Mouse (Mus musculus) hindlimb bud, embryonic 11.5 days (tissue): Measurements from ENCODE around the gene Syt3.

Source experiments
- DNase-seq: peaks from one replicate; pipeline ENCODE4 v3.0.0-alpha.2; 2012; ENCODE audit warnings: low read depth, low spot score; ENCODE audit errors: extremely low spot score

Gene Syt3

DNA sequence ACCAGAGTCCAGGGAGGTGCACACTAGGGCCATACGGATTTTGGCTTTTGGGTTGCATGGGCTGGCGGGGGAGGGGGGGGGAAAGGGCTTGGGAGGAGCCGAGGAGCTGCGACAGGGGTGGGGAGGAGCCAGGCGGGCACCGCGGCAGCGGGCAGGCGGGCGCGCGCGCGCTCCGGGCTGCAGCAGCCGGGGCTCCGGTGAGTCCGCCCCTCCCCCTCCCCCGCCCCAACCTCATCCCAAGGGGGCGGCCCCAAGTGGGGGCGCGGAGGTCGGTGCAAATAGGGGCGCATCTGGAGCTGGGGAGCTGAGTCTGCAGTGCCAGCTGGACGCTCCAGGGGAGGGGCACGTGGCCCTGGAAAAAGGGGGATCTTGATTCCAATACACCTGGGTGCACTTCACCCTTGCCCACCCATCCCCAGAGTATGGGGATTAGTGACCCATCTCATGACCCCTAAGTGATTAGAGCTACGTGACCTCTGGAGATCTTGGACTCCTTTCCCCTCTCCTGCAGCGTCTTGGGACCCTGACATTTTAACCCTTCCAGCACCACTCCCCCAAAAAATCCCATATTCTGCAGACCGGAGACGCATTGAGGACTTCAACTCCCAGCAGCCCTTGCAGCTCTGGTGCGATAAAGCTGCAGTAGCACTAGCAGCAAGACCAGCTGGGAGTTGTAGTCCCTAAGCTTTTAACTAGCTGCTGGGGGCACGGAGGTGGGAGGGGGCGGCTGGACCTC is at the start of gene Syt3:
Gene Syt3 (plus strand): TSS at position 123 of the 736 bp plus-strand sequence.
- no peak for DNase-seq

DNA sequence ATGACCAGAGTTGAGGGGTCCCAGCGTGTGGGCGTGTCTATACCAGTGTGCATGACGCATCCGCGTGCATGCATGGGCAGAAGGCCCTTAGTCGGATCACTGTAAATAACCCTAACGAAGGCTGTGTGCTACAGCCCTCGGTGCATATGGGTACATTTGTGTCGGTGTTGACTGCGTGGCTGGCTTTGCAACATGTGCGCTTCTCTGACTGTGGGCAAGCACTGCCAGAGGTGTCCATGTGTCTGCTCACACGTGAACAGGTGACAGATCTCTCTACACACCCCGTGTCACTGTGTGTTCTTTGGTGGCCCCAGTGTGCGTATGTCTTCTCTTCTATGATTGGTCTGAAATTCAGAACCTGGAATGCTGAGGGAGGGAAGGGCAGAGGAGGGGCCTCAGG is 49.8 kb upstream of the Syt3 start:
- DNase-seq = no peak

DNA sequence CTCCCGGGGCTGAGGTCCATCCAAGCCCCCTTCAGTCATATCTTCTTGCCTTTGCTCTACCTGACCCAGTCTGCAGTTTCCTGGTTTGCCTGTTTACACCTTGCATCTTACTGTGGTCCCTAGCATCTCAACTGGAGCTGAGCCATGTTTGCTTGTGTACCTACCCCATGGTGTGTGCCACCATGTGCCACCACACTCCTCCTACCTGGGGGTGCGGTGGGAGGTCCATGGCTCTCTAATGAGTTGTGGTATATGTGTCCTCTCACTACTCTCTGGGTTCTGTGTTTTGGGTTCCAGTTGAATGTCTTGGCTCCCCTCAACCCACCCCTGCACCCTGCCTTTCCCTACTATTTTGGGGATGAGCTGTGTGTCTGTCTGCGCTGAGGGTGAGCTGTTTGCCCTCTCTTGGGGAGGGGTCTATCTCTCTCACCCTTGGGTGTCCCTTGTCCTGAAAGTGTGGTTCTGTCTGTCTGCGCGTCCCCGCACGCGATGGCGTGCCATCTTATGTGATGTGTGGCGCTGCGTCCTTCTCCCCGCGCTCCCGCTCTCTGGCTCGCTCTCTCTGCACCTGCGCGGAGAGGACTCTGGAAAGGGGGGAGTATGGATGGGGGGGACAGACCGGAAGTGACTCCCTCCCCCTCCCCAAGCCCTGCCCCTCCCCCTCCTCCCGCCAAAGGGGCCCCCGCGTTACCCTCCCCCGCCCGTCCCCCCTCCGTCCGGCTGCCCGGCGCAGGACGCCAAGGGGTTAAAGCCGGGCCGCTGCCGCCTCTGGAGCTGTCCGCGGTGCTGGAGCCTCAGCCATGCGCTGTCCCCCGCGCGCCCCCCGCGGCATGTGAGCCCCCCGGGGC is 48.6 kb upstream of the Syt3 start:
- DNase-seq = no peak

DNA sequence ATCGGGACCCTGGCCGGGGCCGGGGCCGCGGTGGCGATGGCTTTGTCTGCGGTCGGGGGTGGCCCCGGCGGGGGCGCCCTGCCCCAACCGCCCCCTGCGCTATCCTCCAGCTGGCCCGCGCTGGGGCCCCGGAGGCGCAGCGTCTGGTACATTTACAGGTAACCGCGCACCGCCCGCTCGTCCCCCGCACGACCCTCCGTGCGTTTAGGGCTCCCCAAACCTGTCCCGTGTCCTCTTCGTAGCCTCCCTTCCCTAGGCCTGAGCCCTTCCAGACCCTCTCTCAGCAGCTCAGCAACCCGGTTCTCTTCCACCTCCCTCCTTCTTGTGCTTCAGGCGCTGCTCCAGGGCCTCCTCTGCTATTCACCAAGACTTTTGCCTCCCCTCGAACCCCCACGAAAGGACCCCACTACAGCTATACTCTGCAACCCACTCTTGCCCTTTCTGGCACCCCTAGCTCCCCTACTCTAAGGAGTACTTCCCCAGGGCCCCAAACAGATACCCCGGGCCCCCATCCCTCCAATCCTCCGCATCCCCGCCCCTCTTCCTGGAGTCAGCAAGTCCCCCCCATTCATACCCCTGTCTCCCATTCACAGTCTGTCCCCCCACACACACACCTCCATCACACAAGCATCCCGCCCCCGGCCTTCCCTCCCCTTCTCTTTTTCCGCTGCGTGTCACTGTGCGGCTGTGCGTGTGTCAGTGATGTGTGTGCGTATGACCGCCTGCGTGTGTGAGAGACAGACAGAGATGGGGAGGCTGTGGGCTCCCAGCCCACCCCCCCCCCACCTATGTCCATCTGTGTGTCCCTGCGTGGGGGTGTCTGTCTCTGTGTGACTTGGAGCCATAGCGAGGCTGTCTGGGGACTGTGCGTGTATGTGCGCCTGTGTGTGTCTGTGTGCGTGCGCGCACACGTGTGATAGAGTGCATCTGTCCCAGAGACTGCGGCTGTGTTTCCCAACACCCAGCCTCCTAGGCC is 47.6 kb upstream of the Syt3 start:
- DNase-seq = no peak

DNA sequence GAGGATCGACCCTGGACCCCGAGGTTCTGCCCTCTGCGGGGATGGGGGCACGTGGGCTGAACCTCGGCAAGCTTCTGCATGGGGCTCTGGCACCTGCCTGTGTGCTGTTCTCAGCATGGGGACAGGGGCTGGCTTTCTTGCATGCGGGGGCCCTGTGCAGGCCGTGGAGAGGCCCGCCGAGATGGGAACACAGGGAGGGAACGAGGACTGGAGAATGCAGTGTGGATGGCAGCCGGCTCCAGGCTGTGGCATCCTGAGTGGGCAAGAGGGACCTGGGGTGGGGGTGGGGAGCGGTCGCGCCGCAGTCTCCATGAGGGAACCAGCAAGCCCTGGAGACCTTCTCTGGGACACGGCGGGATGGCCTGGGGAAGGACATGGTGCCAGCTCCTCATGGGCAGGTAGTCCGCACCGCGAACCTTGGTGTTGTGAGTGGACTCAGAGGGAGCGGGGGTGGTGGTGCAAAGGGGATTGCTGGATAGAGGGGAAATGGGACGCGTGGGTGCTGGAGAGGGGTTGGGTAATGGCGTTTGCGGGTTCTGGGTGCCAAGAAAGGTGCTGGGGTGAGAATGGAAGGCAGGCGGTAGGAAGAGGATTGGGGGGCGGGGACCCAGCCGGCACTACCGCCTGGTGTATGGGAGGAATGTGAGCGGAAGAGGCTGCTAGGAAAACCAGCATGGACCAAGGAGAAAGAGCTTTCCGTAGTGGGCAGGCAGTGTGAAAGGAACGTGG is 46.6 kb upstream of the Syt3 start:
- no peak for DNase-seq

DNA sequence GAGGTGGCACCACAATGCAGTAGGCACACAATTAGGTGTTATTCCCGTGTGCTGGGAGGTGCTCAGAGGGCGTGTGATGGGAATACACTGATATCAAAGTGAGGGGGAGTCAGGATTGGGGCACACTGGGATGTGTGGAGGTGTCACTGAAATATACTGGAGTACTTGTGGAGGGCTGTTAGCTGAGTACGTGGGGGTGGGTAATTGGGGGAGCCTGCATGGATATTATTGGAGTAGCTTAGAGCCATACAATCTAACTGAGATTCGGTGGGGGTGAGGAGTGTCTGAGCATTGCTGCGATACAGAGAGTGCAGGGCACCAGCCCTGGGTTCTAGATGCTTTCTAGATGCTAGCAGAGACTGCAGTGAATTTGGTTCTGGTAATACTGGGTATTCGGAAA is 43.7 kb upstream of the Syt3 start:
- DNase-seq = no peak

DNA sequence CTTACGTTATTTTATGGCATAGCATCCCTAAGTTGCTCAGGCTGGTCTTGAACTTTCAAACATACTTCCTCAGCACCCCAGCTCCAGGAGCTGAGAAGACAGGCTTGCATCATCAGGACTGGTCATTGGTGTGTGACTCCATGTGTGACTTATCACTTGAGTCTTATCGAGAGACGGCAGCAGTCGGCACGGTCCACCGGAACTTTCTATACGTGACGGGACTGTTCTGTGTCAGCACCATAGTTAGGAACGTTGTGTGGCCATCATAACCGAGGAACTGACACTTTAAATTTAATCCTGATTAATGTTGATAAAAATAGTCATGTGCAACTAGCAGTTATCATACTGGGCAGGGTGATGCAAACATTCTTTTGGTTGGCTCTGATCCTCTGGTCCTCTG is 42.8 kb upstream of the Syt3 start:
- no peak for DNase-seq

DNA sequence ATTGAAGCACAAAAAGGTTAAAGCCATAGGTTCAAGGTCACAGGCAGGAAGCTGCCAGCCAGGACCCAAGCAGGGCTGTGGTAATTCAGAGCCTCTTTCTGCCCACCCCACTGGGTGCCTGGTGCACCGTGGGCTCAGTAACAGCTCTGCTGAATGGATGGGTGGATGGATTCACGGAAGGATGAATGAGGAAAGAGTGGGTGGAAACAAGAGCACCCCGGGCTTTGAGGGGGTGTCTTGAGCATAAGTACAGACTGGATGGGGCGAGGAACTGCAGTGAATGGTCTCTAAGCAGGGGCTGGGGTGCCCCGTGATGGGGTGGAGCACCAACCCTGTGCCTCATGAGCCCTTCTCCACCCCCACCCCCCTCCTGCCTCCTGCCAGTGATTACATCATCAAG is 42.2 kb upstream of the Syt3 start:
- no peak for DNase-seq

DNA sequence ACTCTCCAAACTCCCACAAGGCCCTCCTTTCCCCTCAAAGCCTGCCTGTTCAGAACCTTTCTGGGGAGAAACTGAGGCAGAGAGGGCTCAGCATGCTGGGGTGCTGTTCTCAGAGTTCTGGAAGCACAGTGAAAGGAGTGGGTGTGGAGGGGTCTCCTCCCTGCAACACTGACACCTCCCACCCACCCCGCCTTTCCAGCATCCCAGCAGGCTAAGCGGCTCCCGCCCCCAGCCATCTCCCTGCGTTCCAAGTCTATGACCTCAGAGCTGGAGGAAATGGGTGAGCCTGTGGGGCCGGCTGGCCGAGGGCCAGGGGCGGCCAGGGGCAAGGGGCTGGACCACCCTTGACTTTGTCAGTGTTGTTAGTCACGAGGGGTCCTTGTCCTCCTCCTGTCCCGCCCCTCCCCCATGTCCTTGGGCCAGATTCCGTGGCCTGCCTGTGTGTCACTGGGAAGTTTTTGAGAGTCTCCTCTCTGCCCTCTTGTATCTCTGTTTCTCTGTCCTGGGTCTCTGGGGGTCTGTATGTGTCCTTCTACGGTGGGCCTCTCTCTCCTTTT is 40.4 kb upstream of the Syt3 start:
- DNase-seq = no peak

DNA sequence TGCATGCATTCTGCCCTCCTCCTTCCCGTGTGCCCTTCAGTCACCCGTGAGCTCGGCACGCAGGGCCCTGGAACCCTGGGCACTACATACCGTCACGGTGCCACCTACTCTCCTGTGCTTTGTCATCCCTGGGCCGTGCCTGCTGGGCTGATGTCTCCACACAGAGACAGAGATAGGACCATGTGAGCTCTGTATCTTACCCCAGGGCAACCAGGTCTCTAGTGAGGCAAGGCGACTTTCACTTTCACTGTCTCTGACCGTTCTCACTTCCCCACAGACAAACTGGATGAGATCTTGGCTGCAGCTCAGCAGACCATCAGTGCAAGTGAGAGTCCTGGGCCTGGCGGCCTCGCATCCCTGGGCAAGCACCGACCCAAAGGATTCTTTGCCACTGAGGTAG is 39.3 kb upstream of the Syt3 start:
- no peak for DNase-seq

DNA sequence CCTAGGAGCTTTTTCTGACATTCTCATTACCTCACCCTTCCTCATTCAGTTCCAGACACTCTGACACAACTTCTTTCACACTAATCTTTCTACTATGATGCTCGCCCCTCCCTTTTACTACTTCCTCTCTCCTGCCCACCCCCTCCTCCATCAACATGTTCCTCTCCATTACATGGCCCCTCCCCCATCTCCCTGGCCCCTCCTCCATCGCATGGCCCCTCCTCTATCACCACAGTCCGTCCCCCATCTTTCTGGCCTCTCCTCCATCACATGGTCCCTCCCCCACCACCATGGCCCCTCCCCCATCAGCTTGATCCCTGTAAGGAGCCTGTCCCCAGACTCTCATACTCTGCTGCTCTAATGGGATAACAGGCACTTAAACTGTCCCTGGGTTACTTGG is 34.9 kb upstream of the Syt3 start:
- no peak for DNase-seq

DNA sequence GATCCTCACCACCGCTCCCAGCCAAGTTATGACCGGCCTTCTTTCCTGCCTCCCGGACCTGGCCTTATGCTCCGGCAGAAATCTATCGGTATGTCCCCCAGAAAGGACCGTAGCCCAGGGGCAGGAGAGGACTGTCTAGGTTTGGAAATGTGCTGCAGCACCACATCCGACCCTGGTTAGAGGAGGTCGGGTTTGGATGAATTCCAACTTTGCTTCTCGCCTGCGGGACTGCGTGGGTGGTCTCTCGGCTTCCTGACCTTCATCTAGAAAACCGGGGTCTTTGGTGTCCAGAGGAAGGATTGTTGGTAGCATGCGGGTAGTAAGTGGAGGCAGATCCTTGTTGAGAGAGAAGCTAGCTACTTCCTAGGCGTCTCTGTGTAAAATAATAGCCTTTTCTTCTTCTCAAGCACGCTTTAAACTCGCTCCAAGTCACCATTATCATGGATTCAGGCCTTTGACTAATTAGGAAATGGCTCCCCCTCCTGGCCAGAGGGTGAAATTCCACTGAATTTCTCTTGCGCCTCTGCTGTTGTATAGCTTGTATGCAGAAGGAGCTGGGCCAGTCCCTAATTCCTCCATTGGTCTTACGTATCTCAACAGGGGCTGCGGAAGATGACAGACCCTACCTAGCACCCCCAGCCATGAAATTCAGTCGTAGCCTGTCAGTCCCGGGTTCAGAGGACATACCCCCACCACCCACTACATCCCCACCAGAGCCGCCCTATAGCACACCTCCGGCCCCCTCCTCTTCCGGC is 32.8 kb upstream of the Syt3 start:
- DNase-seq = peak; percentile 93

DNA sequence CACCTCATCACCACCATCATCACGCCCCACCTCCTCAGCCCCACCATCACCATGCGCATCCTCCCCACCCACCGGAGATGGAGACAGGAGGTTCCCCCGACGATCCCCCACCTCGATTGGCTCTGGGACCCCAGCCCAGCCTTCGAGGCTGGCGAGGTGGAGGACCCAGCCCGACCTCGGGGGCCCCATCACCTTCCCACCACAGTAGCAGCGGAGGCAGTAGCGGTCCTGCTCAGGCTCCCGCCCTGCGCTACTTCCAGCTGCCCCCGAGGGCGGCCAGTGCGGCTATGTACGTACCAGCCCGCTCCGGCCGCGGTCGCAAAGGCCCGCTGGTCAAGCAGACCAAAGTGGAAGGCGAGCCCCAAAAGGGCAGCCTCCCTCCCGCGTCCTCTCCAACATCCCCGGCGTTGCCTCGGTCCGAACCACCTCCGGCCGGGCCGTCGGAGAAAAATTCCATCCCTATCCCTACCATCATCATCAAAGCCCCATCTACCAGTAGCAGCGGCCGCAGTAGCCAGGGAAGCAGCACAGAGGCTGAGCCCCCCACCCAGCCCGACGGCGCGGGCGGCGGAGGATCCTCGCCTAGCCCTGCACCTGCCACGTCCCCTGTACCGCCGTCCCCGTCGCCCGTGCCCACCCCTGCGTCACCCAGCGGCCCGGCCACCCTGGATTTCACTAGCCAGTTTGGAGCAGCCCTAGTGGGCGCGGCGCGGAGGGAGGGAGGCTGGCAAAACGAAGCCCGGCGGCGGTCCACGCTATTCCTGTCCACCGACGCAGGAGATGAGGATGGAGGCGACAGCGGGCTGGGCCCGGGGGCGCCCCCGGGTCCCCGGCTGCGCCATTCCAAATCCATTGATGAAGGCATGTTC is 31.8 kb upstream of the Syt3 start:
- DNase-seq = no peak

DNA sequence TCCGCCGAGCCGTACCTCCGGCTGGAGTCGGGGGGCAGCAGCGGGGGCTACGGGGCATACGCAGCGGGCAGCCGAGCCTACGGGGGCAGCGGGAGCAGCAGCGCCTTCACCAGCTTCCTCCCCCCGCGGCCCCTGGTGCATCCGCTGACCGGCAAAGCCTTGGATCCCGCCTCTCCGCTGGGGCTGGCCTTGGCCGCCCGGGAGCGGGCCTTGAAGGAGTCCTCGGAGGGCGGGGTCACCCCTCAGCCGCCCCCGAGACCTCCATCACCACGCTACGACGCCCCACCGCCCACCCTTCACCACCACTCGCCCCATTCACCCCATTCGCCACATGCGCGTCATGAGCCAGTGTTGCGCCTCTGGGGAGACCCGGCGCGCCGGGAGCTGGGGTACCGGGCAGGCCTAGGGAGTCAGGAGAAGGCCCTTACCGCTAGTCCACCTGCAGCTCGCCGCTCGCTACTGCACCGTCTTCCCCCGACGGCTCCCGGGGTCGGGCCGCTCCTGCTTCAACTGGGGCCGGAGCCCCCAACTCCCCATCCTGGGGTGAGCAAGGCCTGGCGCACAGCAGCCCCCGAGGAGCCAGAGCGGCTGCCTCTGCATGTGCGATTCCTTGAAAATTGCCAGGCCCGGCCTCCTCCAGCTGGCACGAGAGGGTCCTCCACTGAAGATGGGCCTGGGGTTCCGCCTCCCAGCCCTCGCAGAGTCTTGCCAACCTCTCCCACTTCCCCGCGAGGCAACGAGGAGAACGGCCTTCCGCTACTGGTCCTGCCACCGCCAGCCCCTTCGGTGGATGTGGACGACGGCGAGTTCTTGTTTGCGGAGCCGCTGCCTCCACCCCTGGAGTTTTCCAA is 30.9 kb upstream of the Syt3 start:
- no peak for DNase-seq

DNA sequence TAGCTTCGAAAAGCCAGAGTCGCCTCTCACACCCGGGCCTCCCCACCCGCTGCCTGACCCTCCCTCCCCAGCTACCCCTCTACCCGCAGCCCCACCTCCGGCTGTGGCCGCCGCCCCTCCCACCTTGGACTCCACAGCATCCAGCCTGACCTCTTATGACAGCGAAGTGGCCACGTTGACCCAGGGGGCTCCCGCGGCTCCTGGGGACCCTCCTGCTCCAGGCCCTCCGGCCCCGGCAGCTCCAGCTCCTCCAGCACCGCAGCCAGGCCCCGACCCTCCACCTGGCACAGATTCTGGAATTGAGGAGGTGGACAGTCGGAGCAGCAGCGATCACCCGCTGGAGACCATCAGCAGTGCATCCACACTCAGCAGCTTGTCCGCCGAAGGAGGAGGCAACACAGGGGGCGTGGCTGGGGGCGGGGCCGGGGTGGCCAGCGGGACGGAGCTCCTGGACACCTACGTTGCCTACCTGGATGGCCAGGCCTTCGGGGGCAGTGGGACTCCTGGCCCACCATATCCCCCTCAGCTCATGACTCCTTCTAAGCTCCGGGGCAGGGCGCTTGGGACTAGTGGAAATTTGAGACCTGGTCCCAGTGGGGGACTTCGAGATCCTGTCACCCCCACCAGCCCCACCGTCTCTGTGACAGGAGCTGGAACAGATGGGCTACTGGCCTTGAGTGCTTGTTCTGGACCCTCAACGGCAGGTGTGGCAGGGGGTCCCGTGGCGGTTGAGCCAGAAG is 30.1 kb upstream of the Syt3 start:
- no peak for DNase-seq

DNA sequence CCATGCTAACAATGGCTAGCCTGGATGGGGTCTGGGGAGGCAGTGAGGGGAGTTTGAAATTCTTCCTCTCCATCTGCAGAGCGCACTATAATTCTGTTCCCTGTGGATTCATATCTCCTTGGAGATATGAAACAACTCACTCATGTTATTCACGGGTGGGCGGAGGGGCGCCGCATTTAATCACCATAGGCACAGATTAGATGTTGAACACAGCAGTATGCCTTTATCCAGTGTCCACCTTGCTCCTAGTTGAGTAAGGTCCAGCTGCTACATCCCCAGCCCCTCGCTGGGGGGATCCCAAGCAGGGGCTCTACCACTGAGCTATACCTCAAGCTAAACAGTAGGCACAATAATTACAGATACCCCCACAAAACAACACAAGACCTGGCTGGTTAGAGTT is 28.5 kb upstream of the Syt3 start:
- no peak for DNase-seq
